Mouse (Mus musculus): ENCODE measurements around the gene Fam83d. TPM values are rescaled to one million over a fixed set of nuclear protein-coding genes. Genes with fewer than 3 reads are reported as not detected.
"Not testable (repeated sequence)": the region's sequence is repeated elsewhere in the genome, so short reads cannot be mapped to it uniquely, and the experiment has no call there.

The Fam83d gene
- polyA plus RNA-seq, 1 experiment from 2014 or later, result 71.8 TPM

GRCm38 (mm10) chr2:158733136-158733535 lies 34.8 kb upstream of the Fam83d start:
- H3K27ac ChIP-seq, result peak overlapping the region; percentile 26; the same call in 1 of the 2 replicates
- WGBS, result 65% methylated on average over 4 of the region's 4 CpGs

GRCm38 (mm10) chr2:158733914-158734313 lies 34.0 kb upstream of the Fam83d start:
- Histone ChIP-seq H3K9me3 (no peaks in the 10 kb centered on the region), H3K9ac (no peak overlapping the region), H3K4me2 (no peak overlapping the region), H3K4me1 (peaks cover 21% of the 10 kb centered on the region), H3K27me3 (no peaks in the 10 kb centered on the region), H3K4me3 (no peak overlapping the region), H3K36me3 (no peaks in the 10 kb centered on the region), H3K27ac (peak overlapping the region; percentile 75)
- ATAC-seq (ENCODE audit: borderline replicate concordance, extremely low read depth, low FRiP score, low TSS enrichment), result peak; percentile 55; the same call in 1 of the 2 replicates
- WGBS, result 54% methylated on average over 6 of the region's 6 CpGs

More at GRCm38 (mm10) chr2:158733136-158733535, 34.8 kb upstream of the Fam83d start:
- Histone ChIP-seq H3K4me3 (no peak overlapping the region), H3K4me2 (no peak overlapping the region), H3K36me3 (no peaks in the 10 kb centered on the region), H3K9ac (no peak overlapping the region), H3K9me3 (no peaks in the 10 kb centered on the region), H3K27me3 (no peaks in the 10 kb centered on the region), H3K4me1 (peaks cover 21% of the 10 kb centered on the region)
- no peak for ATAC-seq (ENCODE audit: borderline replicate concordance, extremely low read depth, low FRiP score, low TSS enrichment)

- 55% methylated on average over 7 of the region's 7 CpGs for WGBS
- no peak overlapping the region for H3K4me3 ChIP-seq
- no peaks in the 10 kb centered on the region for H3K9me3 ChIP-seq
- no peak overlapping the region for H3K9ac ChIP-seq
- H3K4me1 ChIP-seq, result peaks cover 21% of the 10 kb centered on the region
- peak overlapping the region; percentile 75 for H3K27ac ChIP-seq
- peak; percentile 82 for ATAC-seq (ENCODE audit: borderline replicate concordance, extremely low read depth, low FRiP score, low TSS enrichment)
- H3K36me3 ChIP-seq, result no peaks in the 10 kb centered on the region
- H3K4me2 ChIP-seq, result no peak overlapping the region
- H3K27me3 ChIP-seq, result no peaks in the 10 kb centered on the region
Measured at GRCm38 (mm10) chr2:158734500-158735152, 33.3 kb upstream of the Fam83d start.

GRCm38 (mm10) chr2:158735340-158735739 lies 32.6 kb upstream of the Fam83d start:
- Histone ChIP-seq H3K36me3 (no peaks in the 10 kb centered on the region), H3K9me3 (no peaks in the 10 kb centered on the region), H3K4me1 (peaks cover 21% of the 10 kb centered on the region), H3K27ac (no peak overlapping the region), H3K27me3 (no peaks in the 10 kb centered on the region), H3K4me2 (no peak overlapping the region), H3K9ac (no peak overlapping the region), H3K4me3 (no peak overlapping the region)
- 67% methylated on average over 8 of the region's 8 CpGs for WGBS
- ATAC-seq (ENCODE audit: borderline replicate concordance, extremely low read depth, low FRiP score, low TSS enrichment), result no peak

- not testable (repeated sequence) for H3K36me3 ChIP-seq; H3K4me3 ChIP-seq; H3K9ac ChIP-seq; H3K27ac ChIP-seq; H3K9me3 ChIP-seq; ATAC-seq (ENCODE audit: borderline replicate concordance, extremely low read depth, low FRiP score, low TSS enrichment); H3K4me2 ChIP-seq; H3K27me3 ChIP-seq
- H3K4me1 ChIP-seq, result peaks cover 21% of the 10 kb centered on the region
- WGBS, result 83% methylated on average over 4 of the region's 4 CpGs
Measured at GRCm38 (mm10) chr2:158736247-158736646, 31.6 kb upstream of the Fam83d start.

- no peak overlapping the region for H3K27ac ChIP-seq
- H3K9me3 ChIP-seq, result no peaks in the 10 kb centered on the region
- no peak overlapping the region for H3K4me3 ChIP-seq
- H3K9ac ChIP-seq, result no peak overlapping the region
- ATAC-seq (ENCODE audit: borderline replicate concordance, extremely low read depth, low FRiP score, low TSS enrichment), result no peak
- WGBS, result 84% methylated on average over 11 of the region's 11 CpGs
- no peaks in the 10 kb centered on the region for H3K27me3 ChIP-seq
- H3K36me3 ChIP-seq, result no peaks in the 10 kb centered on the region
- H3K4me1 ChIP-seq, result peaks cover 16% of the 10 kb centered on the region
- H3K4me2 ChIP-seq, result no peak overlapping the region
Measured at GRCm38 (mm10) chr2:158738591-158738990, 29.3 kb upstream of the Fam83d start.

- H3K27me3 ChIP-seq, result no peaks in the 10 kb centered on the region
Measured at GRCm38 (mm10) chr2:158739113-158739512, 28.8 kb upstream of the Fam83d start.

GRCm38 (mm10) chr2:158741011-158741501 lies 26.8 kb upstream of the Fam83d start:
- H3K27ac ChIP-seq, result no peak overlapping the region
- H3K4me3 ChIP-seq, result no peak overlapping the region
- no peak overlapping the region for H3K4me2 ChIP-seq
- H3K36me3 ChIP-seq, result no peaks in the 10 kb centered on the region
- H3K9ac ChIP-seq, result no peak overlapping the region
- ATAC-seq (ENCODE audit: borderline replicate concordance, extremely low read depth, low FRiP score, low TSS enrichment), result no peak
- H3K27me3 ChIP-seq, result no peaks in the 10 kb centered on the region
- H3K9me3 ChIP-seq, result no peaks in the 10 kb centered on the region
- WGBS, result 64% methylated on average over 9 of the region's 9 CpGs
- no peaks in the 10 kb centered on the region for H3K4me1 ChIP-seq

More at GRCm38 (mm10) chr2:158739113-158739512, 28.8 kb upstream of the Fam83d start:
- Histone ChIP-seq H3K9ac (no peak overlapping the region), H3K27ac (no peak overlapping the region), H3K9me3 (no peaks in the 10 kb centered on the region), H3K36me3 (no peaks in the 10 kb centered on the region), H3K4me3 (no peak overlapping the region), H3K4me1 (peaks cover 13% of the 10 kb centered on the region), H3K4me2 (no peak overlapping the region)
- ATAC-seq (ENCODE audit: borderline replicate concordance, extremely low read depth, low FRiP score, low TSS enrichment), result no peak
- 60% methylated on average over 3 of the region's 3 CpGs for WGBS

GRCm38 (mm10) chr2:158742431-158742830 lies 25.5 kb upstream of the Fam83d start:
- no peak overlapping the region for H3K27ac ChIP-seq
- no peak overlapping the region for H3K9ac ChIP-seq
- H3K4me2 ChIP-seq, result no peak overlapping the region
- no peak for ATAC-seq (ENCODE audit: borderline replicate concordance, extremely low read depth, low FRiP score, low TSS enrichment)
- H3K27me3 ChIP-seq, result no peaks in the 10 kb centered on the region
- no peak overlapping the region for H3K4me3 ChIP-seq
- H3K36me3 ChIP-seq, result no peaks in the 10 kb centered on the region
- 78% methylated on average over 5 of the region's 5 CpGs for WGBS
- no peaks in the 10 kb centered on the region for H3K9me3 ChIP-seq
- H3K4me1 ChIP-seq, result no peaks in the 10 kb centered on the region

GRCm38 (mm10) chr2:158743518-158744141 lies 24.3 kb upstream of the Fam83d start:
- no peak overlapping the region for H3K4me3 ChIP-seq
- H3K27ac ChIP-seq, result no peak overlapping the region
- H3K36me3 ChIP-seq, result no peaks in the 10 kb centered on the region
- no peak for ATAC-seq (ENCODE audit: borderline replicate concordance, extremely low read depth, low FRiP score, low TSS enrichment)
- no peaks in the 10 kb centered on the region for H3K9me3 ChIP-seq
- H3K4me2 ChIP-seq, result no peak overlapping the region
- 84% methylated on average over 11 of the region's 11 CpGs for WGBS
- no peak overlapping the region for H3K9ac ChIP-seq
- H3K4me1 ChIP-seq, result no peaks in the 10 kb centered on the region
- H3K27me3 ChIP-seq, result no peaks in the 10 kb centered on the region

- no peak overlapping the region for H3K4me2 ChIP-seq
- no peak overlapping the region for H3K4me3 ChIP-seq
- no peaks in the 10 kb centered on the region for H3K36me3 ChIP-seq
- WGBS, result 13% methylated on average over 2 of the region's 2 CpGs
- no peaks in the 10 kb centered on the region for H3K27me3 ChIP-seq
- H3K4me1 ChIP-seq, result no peaks in the 10 kb centered on the region
- no peak overlapping the region for H3K27ac ChIP-seq
- ATAC-seq (ENCODE audit: borderline replicate concordance, extremely low read depth, low FRiP score, low TSS enrichment), result no peak
- H3K9ac ChIP-seq, result no peak overlapping the region
- H3K9me3 ChIP-seq, result no peaks in the 10 kb centered on the region
Measured at GRCm38 (mm10) chr2:158745049-158745482, 22.8 kb upstream of the Fam83d start.

GRCm38 (mm10) chr2:158746164-158746563 lies 21.7 kb upstream of the Fam83d start:
- H3K27ac ChIP-seq, result no peak overlapping the region
- H3K9ac ChIP-seq, result no peak overlapping the region

More at GRCm38 (mm10) chr2:158746164-158746563, 21.7 kb upstream of the Fam83d start:
- Histone ChIP-seq H3K4me1 (no peaks in the 10 kb centered on the region), H3K4me2 (no peak overlapping the region), H3K36me3 (no peaks in the 10 kb centered on the region), H3K27me3 (no peaks in the 10 kb centered on the region), H3K9me3 (no peaks in the 10 kb centered on the region), H3K4me3 (no peak overlapping the region)
- ATAC-seq (ENCODE audit: borderline replicate concordance, extremely low read depth, low FRiP score, low TSS enrichment), result no peak
- WGBS, result 59% methylated on average over 11 of the region's 11 CpGs
